Mouse (Mus musculus): ENCODE measurements around the gene Map7. TPM values are rescaled to one million over a fixed set of nuclear protein-coding genes. Genes with fewer than 3 reads are reported as not detected.
A peak's percentile ranks its signal among the peaks of the same experiment; 100 is the strongest.

Gene Map7
- total RNA-seq (2021): 1 to 10 TPM; 2.3 to 3.7 TPM
- long read RNA-seq, experiment 1, full-length matches to known transcripts: 3 of 4 reads
- long read RNA-seq, experiment 1, partial matches to known transcripts: 1 of 4 reads
- long read RNA-seq, experiment 1, other reads (novel, unspliced or antisense): 0 of 4 reads
- long read RNA-seq, experiment 2, partial matches to known transcripts: 0 of 1 reads
- long read RNA-seq, experiment 2, other reads (novel, unspliced or antisense): 1 of 1 reads

- DNase-seq: no peak
Observed at GRCm38 (mm10) chr10:20148130-20148772, at the start of gene Map7. Gene Map7, plus strand, starts transcription at chr10:20148471.

GRCm38 (mm10) chr10:20101456-20101855 is 46.8 kb upstream of the Map7 start:
- no peak for DNase-seq

- peak; percentile 73 for DNase-seq
Observed at GRCm38 (mm10) chr10:20104271-20104931, 43.9 kb upstream of the Map7 start.

- DNase-seq: no peak
Observed at GRCm38 (mm10) chr10:20105575-20105974, 42.7 kb upstream of the Map7 start.

DNA sequence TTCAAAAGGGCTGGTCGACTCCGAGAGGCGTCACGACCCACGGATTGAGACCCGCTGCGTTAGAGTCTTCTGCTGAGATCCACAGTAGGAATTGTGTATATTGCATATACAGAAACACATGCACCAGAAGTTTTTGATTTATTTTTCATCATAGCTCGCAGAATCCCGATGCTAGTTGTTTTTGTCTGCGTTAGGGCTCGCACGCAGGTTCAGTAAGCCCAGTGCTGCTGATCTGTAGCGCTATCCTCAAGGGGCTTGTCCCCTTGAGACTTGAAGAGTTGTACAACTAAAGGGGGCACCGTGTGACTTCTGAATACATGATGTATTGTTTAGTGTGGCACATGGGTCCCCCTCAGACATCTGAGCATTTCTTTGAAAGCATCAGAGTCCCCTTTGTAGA is 41.2 kb upstream of the Map7 start:
- no peak for DNase-seq

DNA sequence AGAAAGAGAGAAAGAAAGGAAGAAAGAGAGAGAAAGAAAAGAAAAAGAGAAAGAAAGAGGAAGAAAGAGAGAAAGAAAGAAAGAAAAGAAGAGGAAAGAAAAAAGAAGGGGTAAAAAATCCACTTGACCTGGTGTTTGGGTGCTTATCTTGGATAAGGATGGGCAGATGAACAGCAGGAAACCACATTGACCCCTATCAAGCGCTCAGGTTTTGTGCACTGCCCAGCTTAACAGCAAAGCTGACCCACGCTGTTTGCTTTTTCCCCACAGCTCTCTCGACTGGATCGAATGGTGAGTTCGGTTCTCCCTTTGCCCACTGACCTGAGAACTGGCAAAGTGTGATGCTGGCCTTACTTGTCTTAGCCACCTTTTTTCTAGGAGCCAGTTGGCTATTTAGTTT is 36.8 kb upstream of the Map7 start:
- no peak for DNase-seq

DNA sequence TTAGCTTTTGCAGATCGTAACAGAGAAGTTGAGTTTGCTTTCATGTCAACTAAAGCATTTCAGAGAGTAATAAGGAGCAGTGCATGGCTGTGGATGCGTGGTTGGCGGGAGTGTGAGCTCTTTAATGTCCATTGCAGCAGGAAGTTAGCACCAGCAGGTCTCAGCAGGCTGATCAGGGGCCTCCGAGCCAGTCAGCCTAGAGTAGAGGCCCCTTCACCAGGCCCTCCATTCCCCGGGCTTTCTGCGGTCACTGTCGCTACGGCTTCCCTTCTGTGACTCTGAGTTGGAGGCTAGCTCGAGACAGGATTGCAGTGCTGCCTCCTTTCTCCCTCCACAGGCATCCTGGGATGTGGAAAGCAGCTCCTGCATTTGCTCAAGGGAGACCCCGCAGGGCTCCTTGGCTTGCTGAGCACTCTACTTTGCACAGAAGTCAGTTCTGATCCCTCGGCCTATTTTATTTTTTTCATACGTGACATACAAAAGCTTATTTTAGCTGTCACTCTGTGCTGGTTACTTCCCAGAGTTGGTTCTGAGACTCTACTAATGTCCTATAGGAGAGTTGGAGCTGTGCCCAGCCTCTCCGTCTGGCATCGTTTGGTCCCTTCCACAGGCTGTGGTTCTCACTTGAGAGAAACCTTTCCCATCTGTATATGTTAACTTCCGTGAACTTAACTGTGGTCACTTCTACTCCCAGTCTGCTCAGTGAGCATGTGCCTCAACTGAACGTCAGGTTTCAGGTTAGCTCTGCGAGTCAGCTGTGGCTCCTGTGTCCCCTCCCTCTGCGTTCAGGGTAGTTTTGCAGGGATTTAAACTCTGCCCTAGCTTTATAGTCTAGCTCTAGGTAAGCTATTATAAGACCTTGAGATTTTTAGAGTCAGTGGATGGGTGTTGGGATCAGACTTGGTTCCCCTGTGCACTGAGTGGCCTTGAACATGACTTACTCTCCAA is 36.0 kb upstream of the Map7 start:
- DNase-seq: no peak

DNA sequence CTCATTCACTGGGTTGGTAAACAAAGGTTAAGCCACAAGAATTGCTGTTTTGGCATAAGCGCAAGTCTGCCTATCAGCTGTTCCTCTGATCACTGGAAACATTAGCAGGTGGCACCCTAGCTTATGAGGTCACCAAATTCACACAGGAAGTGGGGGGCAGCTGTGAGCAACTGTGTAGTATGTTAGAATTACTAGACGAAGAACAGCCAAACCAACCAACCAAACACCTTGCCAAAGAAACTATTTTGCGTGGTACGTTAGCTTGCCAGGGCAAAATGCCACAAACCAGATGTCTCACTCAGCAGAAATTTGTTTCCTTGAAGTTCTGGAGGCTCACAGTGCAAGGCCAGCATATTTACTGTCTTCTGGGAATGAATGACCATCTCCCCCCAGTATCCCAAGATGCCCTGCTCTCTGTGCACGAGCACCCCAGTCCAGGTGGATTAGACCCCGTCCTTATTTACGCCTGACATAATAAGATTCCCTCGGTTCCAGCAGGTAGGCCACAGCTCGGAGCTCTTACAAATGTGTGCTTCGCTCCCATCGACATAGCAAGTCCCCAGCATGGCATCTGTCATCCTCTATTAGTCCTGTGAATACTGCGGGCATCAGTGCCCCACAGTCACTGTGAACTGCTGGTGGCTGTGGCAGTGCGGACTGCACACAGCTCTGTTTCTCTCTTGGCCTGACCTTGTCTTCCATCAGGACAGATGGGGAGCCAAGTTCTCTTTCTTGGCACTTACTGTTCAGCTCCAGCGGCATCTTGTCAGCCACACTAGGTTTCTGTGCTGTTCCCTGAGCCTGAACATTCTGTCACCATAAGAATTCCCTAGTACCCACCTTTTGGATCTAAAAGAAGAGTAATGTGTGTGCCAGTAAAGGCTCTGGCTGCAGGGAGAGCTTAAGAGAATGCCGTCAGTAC is 28.5 kb upstream of the Map7 start:
- no peak for DNase-seq

GRCm38 (mm10) chr10:20121981-20122380 is 26.3 kb upstream of the Map7 start:
- no peak for DNase-seq

DNA sequence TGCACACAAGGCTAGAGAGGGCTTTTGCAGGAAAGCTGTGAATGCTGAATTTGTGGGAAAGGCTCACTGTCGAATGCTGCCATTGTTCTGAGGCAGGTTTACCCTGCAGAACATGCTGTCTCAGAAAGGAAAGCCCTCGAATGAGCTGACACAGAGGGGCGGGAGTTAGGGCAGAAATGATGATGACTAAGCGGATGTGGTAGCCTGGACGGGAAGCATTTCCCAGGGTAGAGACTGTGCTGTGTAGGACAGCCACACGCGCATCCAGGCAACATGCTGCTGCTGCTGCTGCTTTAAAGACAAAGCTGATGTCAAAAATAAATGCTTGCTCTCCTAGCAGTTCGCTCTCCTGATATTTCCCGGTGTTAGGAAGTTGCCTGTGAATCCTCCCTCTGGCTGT is 24.9 kb upstream of the Map7 start:
- no peak for DNase-seq

- no peak for DNase-seq
Observed at GRCm38 (mm10) chr10:20124576-20124975, 23.7 kb upstream of the Map7 start.

GRCm38 (mm10) chr10:20125226-20125625 is 23.0 kb upstream of the Map7 start:
- DNase-seq: no peak

DNA sequence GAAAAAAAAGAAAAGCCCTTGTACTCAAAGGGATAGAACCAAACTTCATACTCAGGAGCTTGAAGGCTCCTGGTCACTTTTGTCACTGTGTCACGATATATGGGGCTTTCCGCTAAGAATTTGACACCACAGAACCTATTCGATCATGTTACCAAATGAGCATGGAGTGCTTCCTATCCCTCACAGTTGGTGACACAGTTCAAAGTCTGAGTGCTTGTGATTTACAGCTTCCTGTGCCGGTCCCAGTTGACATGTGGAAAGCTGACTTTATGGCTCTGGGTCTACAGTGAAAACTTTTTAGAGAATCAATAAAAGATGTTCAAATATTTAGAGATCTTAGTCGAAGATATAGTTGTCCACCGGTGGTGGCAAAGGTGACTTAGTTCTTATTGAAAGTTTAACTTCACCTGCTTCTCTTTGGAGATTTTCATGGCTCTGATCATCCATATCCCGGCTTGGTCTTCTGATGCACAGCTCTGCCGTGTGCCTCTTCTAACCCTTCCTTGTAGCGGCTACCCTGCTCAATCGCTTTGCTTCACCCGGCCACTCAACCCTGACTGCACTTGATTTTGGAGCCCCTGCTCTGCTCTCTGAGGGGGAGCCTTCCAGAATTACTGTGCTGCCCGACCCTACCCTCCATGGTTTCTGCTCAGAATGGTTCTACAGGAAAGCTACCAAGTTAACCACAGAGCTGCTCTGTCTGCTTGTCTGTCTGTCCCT is 15.2 kb upstream of the Map7 start:
- no peak for DNase-seq

DNA sequence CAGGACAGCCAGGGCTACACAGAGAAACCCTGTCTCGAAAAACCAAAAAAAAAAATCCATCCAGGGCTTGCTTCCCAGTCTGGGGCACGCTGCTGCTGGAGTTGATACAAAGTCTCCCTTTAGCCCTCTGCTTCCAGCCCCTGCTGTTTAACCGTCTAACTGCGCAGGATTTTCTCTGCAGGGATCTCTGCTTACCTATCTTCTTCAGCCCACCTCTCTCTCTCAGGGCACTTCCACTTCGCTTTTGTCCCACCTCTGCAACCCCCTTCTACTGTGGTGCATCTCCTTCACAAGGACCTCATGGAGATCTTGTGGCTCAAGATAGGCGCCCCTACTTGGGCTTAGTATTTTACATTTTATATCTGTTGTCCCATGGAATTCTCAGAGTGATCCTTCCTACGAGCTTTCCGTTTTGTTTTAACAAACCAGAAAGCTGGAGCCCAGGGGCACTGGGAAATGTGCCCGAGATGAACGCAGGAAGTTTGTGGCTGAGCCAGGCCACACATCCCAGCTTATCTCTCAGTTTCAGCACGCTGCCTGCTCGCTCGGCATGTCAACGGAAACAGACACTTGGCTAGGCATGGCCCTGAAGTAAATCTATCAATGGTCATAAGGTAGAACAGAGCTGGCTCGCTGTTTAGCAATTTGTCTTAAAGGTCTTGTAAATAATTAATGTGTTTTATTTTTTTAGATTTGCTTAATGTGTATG is 12.8 kb upstream of the Map7 start:
- DNase-seq: no peak

- no peak for DNase-seq
Observed at GRCm38 (mm10) chr10:20136505-20136904, 11.8 kb upstream of the Map7 start.

- no peak for DNase-seq
Observed at GRCm38 (mm10) chr10:20141376-20141775, 6.9 kb upstream of the Map7 start.

DNA sequence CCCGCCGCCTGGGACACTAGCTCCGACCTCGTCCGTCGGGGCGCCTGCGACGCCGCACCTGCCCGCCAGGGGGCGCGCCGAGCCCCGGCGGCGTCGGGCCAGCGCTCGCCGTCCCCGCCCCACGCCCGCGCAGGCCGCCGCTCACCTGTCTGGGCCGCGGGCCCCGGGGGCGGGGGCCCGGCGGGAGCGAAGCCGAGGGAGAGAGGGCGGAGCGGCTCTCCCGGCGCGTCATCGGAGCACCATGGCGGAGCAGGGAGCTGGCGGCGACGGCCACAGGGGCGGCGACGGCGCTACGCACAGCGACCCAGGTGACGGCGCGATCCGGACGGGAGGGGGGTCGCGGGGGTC is 476 bp downstream of the Map7 start:
- peak; percentile 23 for DNase-seq

DNA sequence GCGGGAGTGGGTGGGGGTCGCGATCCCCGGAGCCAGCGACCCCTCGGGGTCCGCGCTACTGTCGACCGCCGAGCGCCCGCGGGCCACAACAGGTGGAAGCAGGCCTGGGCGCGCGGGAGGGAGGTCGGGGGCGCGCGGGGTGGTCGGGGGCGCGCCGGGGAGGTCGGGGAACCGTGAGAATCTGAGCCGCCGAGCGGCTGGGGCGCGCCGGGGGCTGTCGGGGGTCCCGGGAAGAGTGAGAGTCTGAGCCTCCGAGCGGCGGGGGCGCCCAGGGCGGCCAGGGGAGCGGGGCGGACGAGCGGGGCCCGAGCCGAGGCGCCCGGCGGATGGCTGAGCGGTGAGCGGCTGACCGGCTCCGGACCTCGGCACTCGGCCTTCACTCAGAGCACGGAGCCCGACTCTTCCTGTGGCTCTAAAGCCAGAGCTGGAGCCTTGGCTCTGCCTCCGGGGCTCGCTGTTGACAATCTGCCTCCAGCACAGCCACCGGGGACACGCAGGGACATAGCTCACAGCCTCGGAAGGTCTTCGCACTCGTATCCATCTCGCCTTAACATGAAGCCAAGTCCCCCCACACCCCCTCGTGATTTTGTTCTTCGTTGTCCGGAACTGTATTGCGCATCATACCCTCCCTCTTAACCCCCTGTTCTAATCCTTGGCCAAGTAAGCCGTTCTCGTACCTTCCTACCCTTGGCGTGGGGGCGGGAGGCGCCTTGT is 1.0 kb downstream of the Map7 start:
- DNase-seq: peak; percentile 23

DNA sequence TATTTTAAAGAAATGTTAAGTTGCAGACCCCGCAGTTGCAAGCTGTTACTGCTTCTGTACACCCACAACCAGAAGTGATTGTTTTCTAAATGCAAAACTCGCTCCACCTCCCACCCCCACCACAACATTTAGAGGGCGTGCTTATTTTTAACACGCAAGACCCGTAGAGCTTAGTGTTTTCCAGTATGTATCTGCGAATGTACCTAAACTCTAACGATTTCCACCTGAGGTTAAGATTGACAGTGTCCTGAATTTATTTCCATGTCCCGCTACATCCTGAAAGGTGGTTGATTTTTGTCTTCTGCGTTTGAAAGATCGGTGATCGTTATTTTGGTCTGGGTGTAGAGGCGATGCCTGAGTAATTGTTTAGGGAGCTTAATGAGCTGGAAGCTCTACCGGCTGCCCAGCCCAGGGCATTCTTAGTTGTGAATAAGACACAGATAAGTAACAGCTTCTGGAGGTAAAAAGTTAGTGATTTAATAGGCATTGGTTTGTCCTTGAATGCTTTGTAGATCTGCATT is 1.6 kb downstream of the Map7 start:
- no peak for DNase-seq

Data from gastrocnemius, postnatal 25 days (tissue).